Mouse (Mus musculus): Measurements from ENCODE around the gene Tmprss3.
A peak's percentile ranks its signal among the peaks of the same experiment; 100 is the strongest.

Tmprss3 gene

GRCm38 (mm10) chr17:31195207-31195606, 3.6 kb downstream of the Tmprss3 start:
- no peak for DNase-seq (ENCODE audit: extremely low spot score, low spot score)

GRCm38 (mm10) chr17:31193360-31193759, 5.4 kb downstream of the Tmprss3 start:
- no peak for DNase-seq (ENCODE audit: extremely low spot score, low spot score)

- DNase-seq (ENCODE audit: extremely low spot score, low spot score): peak; percentile 21
Measured at GRCm38 (mm10) chr17:31192663-31193062, 6.1 kb downstream of the Tmprss3 start.

GRCm38 (mm10) chr17:31191825-31192224, 7.0 kb downstream of the Tmprss3 start:
- DNase-seq (ENCODE audit: extremely low spot score, low spot score): no peak

GRCm38 (mm10) chr17:31187370-31187769, 11.4 kb downstream of the Tmprss3 start:
- DNase-seq (ENCODE audit: extremely low spot score, low spot score): peak; percentile 42

- no peak for DNase-seq (ENCODE audit: extremely low spot score, low spot score)
Measured at GRCm38 (mm10) chr17:31184269-31184990, 14.3 kb downstream of the Tmprss3 start.

GRCm38 (mm10) chr17:31183180-31183974, 15.4 kb downstream of the Tmprss3 start:
- DNase-seq (ENCODE audit: extremely low spot score, low spot score): no peak

GRCm38 (mm10) chr17:31181490-31181889, 17.3 kb downstream of the Tmprss3 start:
- DNase-seq (ENCODE audit: extremely low spot score, low spot score): no peak

- DNase-seq (ENCODE audit: extremely low spot score, low spot score): no peak
Measured at GRCm38 (mm10) chr17:31176321-31176720, 22.5 kb downstream of the Tmprss3 start.

- no peak for DNase-seq (ENCODE audit: extremely low spot score, low spot score)
Measured at GRCm38 (mm10) chr17:31169796-31170195, 29.0 kb downstream of the Tmprss3 start.

GRCm38 (mm10) chr17:31165127-31165526, 33.6 kb downstream of the Tmprss3 start, which contains the start of gene Tff1:
Gene Tff1, minus strand, starts transcription at chr17:31165277.
- DNase-seq (ENCODE audit: extremely low spot score, low spot score): no peak

- DNase-seq (ENCODE audit: extremely low spot score, low spot score): no peak
Measured at GRCm38 (mm10) chr17:31163821-31164220, 35.0 kb downstream of the Tmprss3 start.

- no peak for DNase-seq (ENCODE audit: extremely low spot score, low spot score)
Measured at GRCm38 (mm10) chr17:31162607-31163006, 36.2 kb downstream of the Tmprss3 start.

- DNase-seq (ENCODE audit: extremely low spot score, low spot score): no peak
Measured at GRCm38 (mm10) chr17:31160291-31160690, 38.5 kb downstream of the Tmprss3 start.

- no peak for DNase-seq (ENCODE audit: extremely low spot score, low spot score)
Measured at GRCm38 (mm10) chr17:31157921-31158320, 40.9 kb downstream of the Tmprss3 start.

GRCm38 (mm10) chr17:31153785-31154184, 45.0 kb downstream of the Tmprss3 start:
- DNase-seq (ENCODE audit: extremely low spot score, low spot score): no peak

- no peak for DNase-seq (ENCODE audit: extremely low spot score, low spot score)
Measured at GRCm38 (mm10) chr17:31152966-31153499, 45.7 kb downstream of the Tmprss3 start.

- DNase-seq (ENCODE audit: extremely low spot score, low spot score): no peak
Measured at GRCm38 (mm10) chr17:31152512-31152911, 46.3 kb downstream of the Tmprss3 start.

- DNase-seq (ENCODE audit: extremely low spot score, low spot score): no peak
Measured at GRCm38 (mm10) chr17:31145998-31146397, 52.8 kb downstream of the Tmprss3 start.

GRCm38 (mm10) chr17:31144040-31145037, 54.4 kb downstream of the Tmprss3 start, which contains the start of gene Tff2:
Gene Tff2, minus strand, starts transcription at chr17:31144282.
- DNase-seq (ENCODE audit: extremely low spot score, low spot score): no peak

- no peak for DNase-seq (ENCODE audit: extremely low spot score, low spot score)
Measured at GRCm38 (mm10) chr17:31142116-31142515, 56.7 kb downstream of the Tmprss3 start.
